Mouse (Mus musculus) kidney, postnatal 36 days (tissue): ENCODE measurements at regions not wholly inside any gene's neighbourhood (a gene's known extent, or its start where the extent isn't known, plus 50 kb on each side); places are given as distances from the start of the nearest gene placed in this dataset.
"Not testable (repeated sequence)": the region's sequence is repeated elsewhere in the genome, so short reads cannot be mapped to it uniquely, and the experiment has no call there.

Experiments used
- DNase-seq, 2 experiments: peaks; one replicate each; pipeline ENCODE4 v3.0.0; 2021 to 2022; ENCODE audit warnings: mixed read lengths in 2 of 2

GRCm38 (mm10) chr4:39065761-39066376 is 384.2 kb upstream of the 1700009N14Rik start:
- DNase-seq: no peak

DNA sequence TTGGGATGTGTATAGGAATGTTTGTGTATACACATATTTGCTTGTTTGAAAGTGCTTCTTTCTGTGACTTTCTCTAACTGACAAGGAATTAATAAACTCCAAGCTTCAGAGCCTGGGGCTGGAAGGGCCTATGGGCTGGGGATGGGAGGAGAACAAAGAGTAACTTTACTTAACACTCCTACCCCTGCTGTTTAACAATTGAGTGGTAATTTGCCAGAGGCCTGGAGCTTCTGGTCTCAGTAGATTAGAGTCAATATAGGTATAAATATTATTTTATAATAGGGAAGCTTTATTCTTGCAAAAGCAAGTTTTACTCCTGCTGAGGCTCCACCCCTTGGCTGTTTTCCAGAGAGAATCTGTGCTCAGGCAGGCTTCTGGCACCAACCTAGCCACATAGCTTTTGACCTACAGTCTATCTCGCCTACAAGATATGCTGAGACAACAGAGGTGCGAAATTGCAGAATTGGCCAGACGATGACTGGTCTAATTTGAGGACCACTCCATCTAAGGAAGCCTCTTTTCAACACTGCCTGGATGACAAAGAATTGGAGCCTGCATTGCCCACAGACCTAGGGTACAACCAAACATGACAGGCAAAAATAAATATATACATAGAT is 382.7 kb upstream of the 1700009N14Rik start:
- peak in 1 of 2 experiments; percentile 0 for DNase-seq

DNA sequence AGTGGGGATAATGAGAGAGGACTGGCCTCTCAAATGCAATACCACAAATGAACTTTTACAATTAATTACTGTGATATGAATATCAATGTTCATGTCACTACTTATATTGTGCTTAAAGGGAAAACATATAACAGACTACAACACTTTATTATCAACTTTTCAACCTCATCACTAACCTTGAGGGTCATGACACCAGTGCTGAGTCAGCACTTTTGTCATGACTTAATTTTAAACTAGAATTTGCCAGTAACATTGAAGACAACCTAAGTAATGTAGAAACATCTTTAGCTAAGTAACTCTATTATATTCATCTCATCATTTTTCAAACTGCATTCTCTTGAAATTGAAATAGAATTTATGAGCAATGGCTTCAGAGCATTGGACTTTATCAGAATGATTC is 378.6 kb upstream of the 1700009N14Rik start:
- DNase-seq: no peak

DNA sequence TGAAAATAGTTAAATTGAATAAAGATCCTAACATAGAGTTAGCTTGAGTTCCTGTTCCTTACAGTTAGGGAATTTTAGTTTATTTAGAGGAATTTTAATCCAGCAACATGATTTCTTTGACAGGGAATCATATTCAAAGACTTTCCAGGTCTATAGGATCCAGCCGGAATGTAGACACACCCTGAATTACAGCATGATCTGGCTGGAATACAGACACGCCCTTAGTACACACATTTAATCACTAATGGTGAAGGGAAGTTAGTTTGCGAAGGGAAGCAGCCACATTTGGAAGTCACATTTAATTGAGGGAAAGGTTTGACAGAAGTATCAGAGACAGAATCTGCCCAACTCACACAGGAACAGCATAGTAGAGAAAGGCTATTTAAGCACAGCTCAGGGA is 361.8 kb upstream of the 1700009N14Rik start:
- DNase-seq: no peak

- no peak for DNase-seq
Measured at GRCm38 (mm10) chr4:39109184-39109583, 340.9 kb upstream of the 1700009N14Rik start.

- not testable (repeated sequence) for DNase-seq
Measured at GRCm38 (mm10) chr4:39113217-39113975, 336.7 kb upstream of the 1700009N14Rik start.

GRCm38 (mm10) chr4:39125528-39125927 is 324.6 kb upstream of the 1700009N14Rik start:
- no peak for DNase-seq
